10 mouse cellular contexts compared by ENCODE assay signal in the genomic region with DNA sequence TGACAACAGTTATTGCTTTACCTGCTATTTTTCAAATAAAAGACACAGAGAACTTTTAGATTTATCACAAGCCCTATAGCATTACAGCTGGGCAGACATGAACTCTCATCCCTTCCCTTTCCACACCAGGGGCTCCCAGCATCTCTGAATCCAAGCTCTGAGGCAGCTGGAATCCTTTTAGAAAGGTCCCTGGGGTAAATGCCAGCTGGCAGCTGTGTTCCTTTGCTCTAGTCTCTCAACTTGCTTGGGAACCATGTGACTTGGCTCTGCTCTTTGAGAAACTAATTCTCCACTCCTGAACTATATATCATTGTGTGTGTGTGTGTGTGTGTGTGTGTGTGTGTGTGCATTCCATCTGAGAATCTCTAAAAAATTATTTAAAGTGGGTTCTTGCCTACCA. TPM values are rescaled to one million over a fixed set of nuclear protein-coding genes. Genes with fewer than 3 reads are reported as not detected.
A peak's percentile ranks its signal among the peaks of the same experiment; 100 is the strongest.
DNase-seq lines count a peak whose midpoint lies in the region; ATAC-seq and TF ChIP-seq lines count a peak whose summit lies in the region.
"Had no signal": no experiment of that assay in that cellular context is flagged by ENCODE, and none has a peak within 500 bp of the region (broad histone marks: within the 10 kb centered on the region; RNA-seq: fewer than 3 reads in every experiment).

No protein-coding gene starts in this region.

- DNase-seq in embryo, embryonic 11 days, result peak; percentile 25
- no peak for DNase-seq in embryo, embryonic 10 days (ENCODE audit: low spot score)
- peak; percentile 40 for DNase-seq in midbrain, embryonic 14.5 days
- DNase-seq in midbrain, embryonic 11.5 days (ENCODE audit: low spot score, missing footprints), result no peak
- DNase-seq in layer of hippocampus, adult 9-11 months, result no peak
- no peak for DNase-seq in thymus, postnatal 10 days (ENCODE audit: low spot score in 2 of 2)

- H3K4me3 ChIP-seq in midbrain, embryonic 14.5 days (replicated peaks; ENCODE audit: low read depth, low read length), result no peak overlapping the region
- no peak overlapping the region for H3K4me3 ChIP-seq in midbrain, embryonic 11.5 days (ENCODE audit: low read depth, low read length)
- no peak overlapping the region for H3K4me3 ChIP-seq in intestine, embryonic 16.5 days (ENCODE audit: low read length)
- H3K4me3 ChIP-seq in myocyte, result no peak overlapping the region
- H3K4me3 ChIP-seq: embryonic facial prominence, embryonic 13.5 days had no signal

- ATAC-seq in midbrain, embryonic 14.5 days (ENCODE audit: low FRiP score, low TSS enrichment), result no peak
- no peak for ATAC-seq in midbrain, embryonic 11.5 days (ENCODE audit: low FRiP score)
- ATAC-seq in intestine, embryonic 16.5 days, result peak; percentile 55; the same call in 1 of the 2 replicates
- ATAC-seq: activated CD4-positive, CD25-positive, alpha-beta regulatory T cell, adult 4 months had no signal

- no peaks in the 10 kb centered on the region for H3K9me3 ChIP-seq in midbrain, embryonic 14.5 days (ENCODE audit: control insufficient read depth, low read length)
- H3K9me3 ChIP-seq in midbrain, embryonic 11.5 days (ENCODE audit: control insufficient read depth, low read length), result no peaks in the 10 kb centered on the region
- no peaks in the 10 kb centered on the region for H3K9me3 ChIP-seq in intestine, embryonic 16.5 days (ENCODE audit: control insufficient read depth, low read length)
- H3K9me3 ChIP-seq: embryonic facial prominence, embryonic 13.5 days had no signal

- no peak overlapping the region for H3ac ChIP-seq in myocyte (ENCODE audit: control insufficient read depth, insufficient read length)

- no peak overlapping the region for H3K9ac ChIP-seq in midbrain, embryonic 14.5 days (replicated peaks; ENCODE audit: low read length)
- no peak overlapping the region for H3K9ac ChIP-seq in midbrain, embryonic 11.5 days (ENCODE audit: low read length)
- H3K9ac ChIP-seq in intestine, embryonic 16.5 days (ENCODE audit: low read depth, low read length), result no peak overlapping the region
- H3K9ac ChIP-seq: embryonic facial prominence, embryonic 13.5 days had no signal

- no peak overlapping the region for H3K4me2 ChIP-seq in midbrain, embryonic 14.5 days (ENCODE audit: low read length)
- no peak overlapping the region for H3K4me2 ChIP-seq in midbrain, embryonic 11.5 days
- no peak overlapping the region for H3K4me2 ChIP-seq in intestine, embryonic 16.5 days (ENCODE audit: low read depth, low read length)
- no peak overlapping the region for H3K4me2 ChIP-seq in myocyte (ENCODE audit: low read depth)
- H3K4me2 ChIP-seq: embryonic facial prominence, embryonic 13.5 days had no signal

- H3K4me1 ChIP-seq in midbrain, embryonic 14.5 days (ENCODE audit: control insufficient read depth, insufficient read depth, low read length), result no peaks in the 10 kb centered on the region
- H3K4me1 ChIP-seq in midbrain, embryonic 11.5 days (ENCODE audit: control insufficient read depth, insufficient read depth, low read length), result no peaks in the 10 kb centered on the region
- H3K4me1 ChIP-seq in intestine, embryonic 16.5 days (ENCODE audit: control insufficient read depth, insufficient read depth, low read length), result no peaks in the 10 kb centered on the region
- H3K4me1 ChIP-seq: embryonic facial prominence, embryonic 13.5 days had no signal

- no peak for TF ChIP-seq POLR2A in myocyte (IDR thresholded peaks at IDR 0.05; ENCODE audit: insufficient read length, low read depth)

- H3K36me3 ChIP-seq in midbrain, embryonic 14.5 days (ENCODE audit: control insufficient read depth, insufficient read depth, low read length), result no peaks in the 10 kb centered on the region
- H3K36me3 ChIP-seq in midbrain, embryonic 11.5 days (ENCODE audit: control insufficient read depth, insufficient read depth, low read length), result no peaks in the 10 kb centered on the region
- no peaks in the 10 kb centered on the region for H3K36me3 ChIP-seq in intestine, embryonic 16.5 days (ENCODE audit: control insufficient read depth, insufficient read depth, low read length)
- H3K36me3 ChIP-seq in myocyte (ENCODE audit: control insufficient read depth, insufficient read depth), result no peaks in the 10 kb centered on the region
- H3K36me3 ChIP-seq: embryonic facial prominence, embryonic 13.5 days had no signal

- no peaks in the 10 kb centered on the region for H3K27me3 ChIP-seq in midbrain, embryonic 14.5 days (ENCODE audit: control insufficient read depth, insufficient read depth, low read length)
- H3K27me3 ChIP-seq in midbrain, embryonic 11.5 days (ENCODE audit: control insufficient read depth, insufficient read depth, low read length), result no peaks in the 10 kb centered on the region
- no peaks in the 10 kb centered on the region for H3K27me3 ChIP-seq in intestine, embryonic 16.5 days (replicated peaks; ENCODE audit: control insufficient read depth, insufficient read depth, low read length)
- H3K27me3 ChIP-seq in myocyte (ENCODE audit: control insufficient read depth, insufficient read depth, insufficient read length), result no peaks in the 10 kb centered on the region
- H3K27me3 ChIP-seq: embryonic facial prominence, embryonic 13.5 days had no signal

- H3K79me2 ChIP-seq in myocyte (ENCODE audit: control insufficient read depth, insufficient read depth), result no peaks in the 10 kb centered on the region

- no peak overlapping the region for H3K27ac ChIP-seq in midbrain, embryonic 14.5 days (replicated peaks; ENCODE audit: low read depth, low read length)
- no peak overlapping the region for H3K27ac ChIP-seq in midbrain, embryonic 11.5 days (ENCODE audit: low read depth, low read length)
- no peak overlapping the region for H3K27ac ChIP-seq in intestine, embryonic 16.5 days (ENCODE audit: low read length)
- H3K27ac ChIP-seq: embryonic facial prominence, embryonic 13.5 days had no signal

TF ChIP-seq in myocyte, 11 proteins besides CTCF, POLR2A, EP300 and RAD21:
- TF ChIP-seq POLR2AphosphoS2 (IDR thresholded peaks at IDR 0.05; ENCODE audit: insufficient read length, low read depth) (no peak), MYOD1 (IDR thresholded peaks at IDR 0.05; ENCODE audit: control insufficient read depth in 1 of 3, insufficient read length in 2 of 3, low read depth in 2 of 3) (peak in 2 of 3 experiments; percentile 9 to 32), USF1 (IDR thresholded peaks at IDR 0.05; ENCODE audit: low read depth) (peak; percentile 67), CEBPB (IDR thresholded peaks at IDR 0.05; ENCODE audit: insufficient read depth, poor library complexity, severe bottlenecking) (no peak)

RNA-seq across cellular contexts. Expression of a gene that starts 50.0 kb away (rescaled TPM):
- polyA plus RNA-seq in midbrain, embryonic 14.5 days (2014; fragmentation: Nextera tagmentation; extraction: Ambion mirVana), result 42.1 and 66.7 TPM in 2 replicates
- 47.8 and 49.2 TPM in 2 replicates for polyA plus RNA-seq in midbrain, embryonic 11.5 days (2014; fragmentation: Nextera tagmentation; extraction: Ambion mirVana)
- 9.9 and 10.7 TPM in 2 replicates for polyA plus RNA-seq in intestine, embryonic 16.5 days (2015; fragmentation: Nextera tagmentation; extraction: Ambion mirVana)
- 2.1 TPM for polyA plus RNA-seq in myocyte (2012; fragmentation: generic; extraction: Trizol)

RNA-seq across cellular contexts. Expression of a gene that starts 57.0 kb away (rescaled TPM):
- polyA plus RNA-seq in midbrain, embryonic 14.5 days (2014; fragmentation: Nextera tagmentation; extraction: Ambion mirVana), result 12.2 and 13.6 TPM in 2 replicates
- polyA plus RNA-seq in midbrain, embryonic 11.5 days (2014; fragmentation: Nextera tagmentation; extraction: Ambion mirVana), result 7.7 and 8.0 TPM in 2 replicates
- polyA plus RNA-seq in intestine, embryonic 16.5 days (2015; fragmentation: Nextera tagmentation; extraction: Ambion mirVana), result 2.4 and 2.7 TPM in 2 replicates
- 3.1 TPM for polyA plus RNA-seq in myocyte (2012; fragmentation: generic; extraction: Trizol)

Comparison
In these comparisons a context has a peak if more than half of its experiments do, and no peak if none do; other contexts are left out.
1. DNase-seq: peak in embryo, embryonic 11 days (single experiment) and midbrain, embryonic 14.5 days (single experiment); none in embryo, embryonic 10 days (single experiment), midbrain, embryonic 11.5 days (single experiment), layer of hippocampus, adult 9-11 months (single experiment) and thymus, postnatal 10 days (0 of 2).